Mouse (Mus musculus): ENCODE measurements around the gene Zfp51.

GRCm38 (mm10) chr17:21472032-21472652, 22.0 kb downstream of the Zfp51 start:
- TF ChIP-seq CTCF (IDR thresholded peaks at IDR 0.05; ENCODE audit: insufficient read depth, low read length), result no peak
- no peak for TF ChIP-seq POLR2A (IDR thresholded peaks at IDR 0.05; ENCODE audit: borderline replicate concordance, extremely low read depth, low read depth, low read length)
